ENCODE assay signal across 10 mouse cellular contexts in genomic region chr9:89793018-89793417, GRCm38 (mm10). TPM values are rescaled to one million over a fixed set of nuclear protein-coding genes. Genes with fewer than 3 reads are reported as not detected.
A peak's percentile ranks its signal among the peaks of the same experiment; 100 is the strongest.
DNase-seq lines count a peak whose midpoint lies in the region; ATAC-seq and TF ChIP-seq lines count a peak whose summit lies in the region.
"Had no signal": no experiment of that assay in that cellular context is flagged by ENCODE, and none has a peak within 500 bp of the region (broad histone marks: within the 10 kb centered on the region; RNA-seq: fewer than 3 reads in every experiment).

No protein-coding gene starts in this region.

- peak; percentile 8 for DNase-seq in cerebellum, adult 11-12 months
- DNase-seq in frontal cortex, adult 2 months (ENCODE audit: extremely low spot score in 1 of 2, low spot score in 1 of 2) = peak; percentile 41 to 91
- peak; percentile 80 for DNase-seq in kidney, postnatal 10 days
- DNase-seq in liver, embryonic 14.5 days (ENCODE audit: low read depth in 3 of 3, low spot score in 3 of 3) = peak in 2 of 3 experiments; percentile 6 to 7
- DNase-seq in thymus, adult 2 months = peak; percentile 56

- no peak overlapping the region for H3K4me3 ChIP-seq in intestine, postnatal 0 days (ENCODE audit: low read depth, low read length)
- H3K4me3 ChIP-seq in intestine, embryonic 15.5 days (replicated peaks) = no peak overlapping the region
- no peak overlapping the region for H3K4me3 ChIP-seq in liver, embryonic 14.5 days (ENCODE audit: insufficient read depth in 1 of 2, low read depth in 2 of 2, low read length in 2 of 2)
- no peak overlapping the region for H3K4me3 ChIP-seq in neural tube, embryonic 15.5 days (replicated peaks)
- H3K4me3 ChIP-seq in thymus, adult 2 months (ENCODE audit: control insufficient read depth, insufficient read depth, low read length) = no peak overlapping the region
- H3K4me3 ChIP-seq: embryonic facial prominence, embryonic 13.5 days; stomach, embryonic 15.5 days had no signal

- 8% methylated on average over 6 of the region's 6 CpGs for WGBS in intestine, postnatal 0 days
- WGBS in intestine, embryonic 15.5 days = 10% methylated on average over 6 of the region's 6 CpGs
- WGBS in liver, embryonic 14.5 days (ENCODE audit: insufficient replicate concordance) = 8% methylated on average over 6 of the region's 6 CpGs
- WGBS in neural tube, embryonic 15.5 days = 10% methylated on average over 6 of the region's 6 CpGs
- WGBS in thymus, adult 2 months = 6% methylated on average over 6 of the region's 6 CpGs

- no peaks in the 10 kb centered on the region for H3K36me3 ChIP-seq in intestine, postnatal 0 days (ENCODE audit: control insufficient read depth, insufficient read depth)
- no peaks in the 10 kb centered on the region for H3K36me3 ChIP-seq in intestine, embryonic 15.5 days
- no peaks in the 10 kb centered on the region for H3K36me3 ChIP-seq in liver, embryonic 14.5 days (replicated peaks; ENCODE audit: control insufficient read depth, insufficient read depth, low read depth)
- no peaks in the 10 kb centered on the region for H3K36me3 ChIP-seq in neural tube, embryonic 15.5 days
- H3K36me3 ChIP-seq in thymus, adult 2 months (ENCODE audit: control insufficient read depth, insufficient read depth, low read length) = no peaks in the 10 kb centered on the region
- H3K36me3 ChIP-seq: embryonic facial prominence, embryonic 13.5 days; stomach, embryonic 15.5 days had no signal

- no peak for TF ChIP-seq EP300 in liver, embryonic 14.5 days (IDR thresholded peaks at IDR 0.05; ENCODE audit: low read depth)

- no peak overlapping the region for H3K9ac ChIP-seq in intestine, postnatal 0 days (ENCODE audit: low read depth, low read length)
- H3K9ac ChIP-seq in intestine, embryonic 15.5 days = no peak overlapping the region
- H3K9ac ChIP-seq in liver, embryonic 14.5 days (replicated peaks) = no peak overlapping the region
- H3K9ac ChIP-seq in neural tube, embryonic 15.5 days (replicated peaks) = no peak overlapping the region
- H3K9ac ChIP-seq: embryonic facial prominence, embryonic 13.5 days; stomach, embryonic 15.5 days had no signal

- ATAC-seq in intestine, postnatal 0 days = no peak
- no peak for ATAC-seq in intestine, embryonic 15.5 days
- ATAC-seq in liver, embryonic 14.5 days (ENCODE audit: insufficient read depth) = no peak
- ATAC-seq in neural tube, embryonic 15.5 days (ENCODE audit: low FRiP score) = 0 out of 2 replicates have a peak, but pooled peaks have one; percentile 21

- H3K9me3 ChIP-seq in intestine, postnatal 0 days (ENCODE audit: control insufficient read depth) = no peaks in the 10 kb centered on the region
- H3K9me3 ChIP-seq in intestine, embryonic 15.5 days = no peaks in the 10 kb centered on the region
- H3K9me3 ChIP-seq in liver, embryonic 14.5 days (ENCODE audit: control insufficient read depth, low read length) = no peaks in the 10 kb centered on the region
- no peaks in the 10 kb centered on the region for H3K9me3 ChIP-seq in neural tube, embryonic 15.5 days (replicated peaks)
- H3K9me3 ChIP-seq: embryonic facial prominence, embryonic 13.5 days; stomach, embryonic 15.5 days had no signal

- no peak overlapping the region for H3K27ac ChIP-seq in intestine, postnatal 0 days (ENCODE audit: low read depth, low read length)
- no peak overlapping the region for H3K27ac ChIP-seq in intestine, embryonic 15.5 days
- H3K27ac ChIP-seq in liver, embryonic 14.5 days = no peak overlapping the region
- no peak overlapping the region for H3K27ac ChIP-seq in neural tube, embryonic 15.5 days (replicated peaks)
- H3K27ac ChIP-seq in thymus, adult 2 months (ENCODE audit: control insufficient read depth, insufficient read depth, low read length) = no peak overlapping the region
- H3K27ac ChIP-seq: embryonic facial prominence, embryonic 13.5 days; stomach, embryonic 15.5 days had no signal

- no peaks in the 10 kb centered on the region for H3K4me1 ChIP-seq in intestine, postnatal 0 days (replicated peaks; ENCODE audit: control insufficient read depth, insufficient read depth, low read length)
- no peaks in the 10 kb centered on the region for H3K4me1 ChIP-seq in intestine, embryonic 15.5 days (replicated peaks)
- no peaks in the 10 kb centered on the region for H3K4me1 ChIP-seq in liver, embryonic 14.5 days (replicated peaks; ENCODE audit: control insufficient read depth in 2 of 2, insufficient read depth in 2 of 2, low read length in 1 of 2)
- no peaks in the 10 kb centered on the region for H3K4me1 ChIP-seq in neural tube, embryonic 15.5 days
- no peaks in the 10 kb centered on the region for H3K4me1 ChIP-seq in thymus, adult 2 months (replicated peaks; ENCODE audit: control insufficient read depth, insufficient read depth, low read length)
- H3K4me1 ChIP-seq: embryonic facial prominence, embryonic 13.5 days; stomach, embryonic 15.5 days had no signal

- peak; percentile 85 for TF ChIP-seq CTCF in intestine, postnatal 0 days (IDR thresholded peaks at IDR 0.05; ENCODE audit: low read depth)
- peak; percentile 84 for TF ChIP-seq CTCF in liver, embryonic 14.5 days (IDR thresholded peaks at IDR 0.05; ENCODE audit: low read depth)
- TF ChIP-seq CTCF in thymus, adult 2 months (IDR thresholded peaks at IDR 0.05; ENCODE audit: borderline replicate concordance, control insufficient read depth, extremely low read depth, insufficient read depth, low read length, poor library complexity) = peak; percentile 32; the same call in 1 of the 2 replicates

- TF ChIP-seq POLR2A in thymus, adult 2 months (IDR thresholded peaks at IDR 0.05; ENCODE audit: control insufficient read depth, extremely low read depth, insufficient read depth, low read length, poor library complexity) = no peak

- H3K4me2 ChIP-seq in intestine, postnatal 0 days (replicated peaks; ENCODE audit: low read depth) = no peak overlapping the region
- no peak overlapping the region for H3K4me2 ChIP-seq in intestine, embryonic 15.5 days (replicated peaks)
- no peak overlapping the region for H3K4me2 ChIP-seq in liver, embryonic 14.5 days (ENCODE audit: low read depth)
- no peak overlapping the region for H3K4me2 ChIP-seq in neural tube, embryonic 15.5 days
- H3K4me2 ChIP-seq: embryonic facial prominence, embryonic 13.5 days; stomach, embryonic 15.5 days had no signal

- H3K27me3 ChIP-seq in intestine, postnatal 0 days (replicated peaks; ENCODE audit: control insufficient read depth, insufficient read depth, low read length) = no peaks in the 10 kb centered on the region
- no peaks in the 10 kb centered on the region for H3K27me3 ChIP-seq in intestine, embryonic 15.5 days (replicated peaks)
- H3K27me3 ChIP-seq in liver, embryonic 14.5 days (ENCODE audit: control insufficient read depth, insufficient read depth, low read length) = no peaks in the 10 kb centered on the region
- H3K27me3 ChIP-seq in neural tube, embryonic 15.5 days (replicated peaks) = no peaks in the 10 kb centered on the region
- H3K27me3 ChIP-seq in thymus, adult 2 months (ENCODE audit: control insufficient read depth, insufficient read depth, low read length) = no peaks in the 10 kb centered on the region
- H3K27me3 ChIP-seq: embryonic facial prominence, embryonic 13.5 days; stomach, embryonic 15.5 days had no signal

RNA-seq across cellular contexts. Expression of gene Ankrd34c, which starts 54.7 kb away (rescaled TPM):
- polyA plus RNA-seq in intestine, postnatal 0 days (2015; fragmentation: Nextera tagmentation; extraction: Ambion mirVana) = not detected in 2 replicates
- not detected in 2 replicates for polyA plus RNA-seq in intestine, embryonic 15.5 days (2015; fragmentation: Nextera tagmentation; extraction: Ambion mirVana)
- polyA plus RNA-seq in frontal cortex, adult 2 months (2012; rRNA removed) = 9.5 and 9.6 TPM in 2 replicates
- not detected in 2 replicates for polyA plus RNA-seq in liver, embryonic 14.5 days (2012; rRNA removed)
- not detected in 2 replicates for polyA plus RNA-seq in liver, embryonic 14.5 days (2014; fragmentation: Nextera tagmentation; extraction: Ambion mirVana)
- 0.83 and 1.1 TPM in 2 replicates for polyA plus RNA-seq in neural tube, embryonic 15.5 days (2015; fragmentation: Nextera tagmentation; extraction: Ambion mirVana)
- polyA plus RNA-seq in thymus, adult 2 months (2012; rRNA removed) = not detected in 2 replicates
- polyA plus RNA-seq: embryonic facial prominence, embryonic 13.5 days; stomach, embryonic 15.5 days had no signal

Comparison
In these comparisons a context has a peak if more than half of its experiments do, and no peak if none do; other contexts are left out.
1. CTCF ChIP-seq: peak in every context shown above with its lines; median percentile 85 in intestine, postnatal 0 days; 84 in liver, embryonic 14.5 days; 32 in thymus, adult 2 months.
2. DNase-seq: peak in every context shown above with its lines; median percentile 80 in kidney, postnatal 10 days; 66 in frontal cortex, adult 2 months; 56 in thymus, adult 2 months; 8 in cerebellum, adult 11-12 months; 6 in liver, embryonic 14.5 days.